Mouse (Mus musculus) lung, embryonic 16.5 days (tissue): Measurements from ENCODE around the gene Ttc3. TPM values are rescaled to one million over a fixed set of nuclear protein-coding genes. Genes with fewer than 3 reads are reported as not detected.

Experiments used
- ATAC-seq: fragments of 200-750 bp; cut with Nextera tagmentation; 2 replicates; pipeline ENCODE4 v1.8.0; 2017; ENCODE audit warnings: low read depth, mild to moderate bottlenecking, moderate library complexity
- H3K27ac ChIP-seq: fragments of 300-500 bp; sonication (generic); 2 replicates; pipeline ENCODE4 v1.5.1; 2014; ENCODE audit warnings: mild to moderate bottlenecking, control low read depth, low read length
- H3K27me3 ChIP-seq: fragments of 300-500 bp; sonication (generic); 2 replicates; pipeline ENCODE4 v1.6.1; 2014; ENCODE audit warnings: low read depth, low read length, mixed read lengths; ENCODE audit not compliant: control insufficient read depth, insufficient read depth
- H3K36me3 ChIP-seq: fragments of 300-500 bp; sonication (generic); 2 replicates; pipeline ENCODE4 v1.6.1; 2014; ENCODE audit warnings: low read length; ENCODE audit not compliant: control insufficient read depth, insufficient read depth
- H3K4me1 ChIP-seq: fragments of 300-500 bp; sonication (generic); replicated peaks from 2 replicates; pipeline ENCODE4 v1.6.1; 2014; ENCODE audit warnings: low read length, mixed read lengths; ENCODE audit not compliant: control insufficient read depth, insufficient read depth
- H3K4me2 ChIP-seq: fragments of 300-500 bp; sonication (generic); 2 replicates; pipeline ENCODE4 v1.6.1; 2014; ENCODE audit warnings: low read depth, low read length, control low read depth
- H3K4me3 ChIP-seq: fragments of 300-500 bp; sonication (generic); 2 replicates; pipeline ENCODE4 v1.5.1; 2014; ENCODE audit warnings: mild to moderate bottlenecking, low read length, control low read depth
- H3K9ac ChIP-seq: fragments of 300-500 bp; sonication (generic); 2 replicates; pipeline ENCODE4 v1.6.1; 2014; ENCODE audit warnings: low read length, control low read depth
- H3K9me3 ChIP-seq: fragments of 300-500 bp; sonication (generic); 2 replicates; pipeline ENCODE4 v1.6.1; 2016; ENCODE audit warnings: low read length; ENCODE audit not compliant: control insufficient read depth
- WGBS: fragments of 180-500 bp; shearing (Covaris S2); extraction: QIAGEN DNeasy Blood & Tissue Kit; methylation state at CpG from one replicate; pipeline ENCODE4 v1.1.7; 2014; 5-methylcytosine and 5-hydroxymethylcytosine counted together
- polyA plus RNA-seq: library from polyadenylated mRNA; unstranded; fragments of >200 nt; fragmentation: Nextera tagmentation; extraction: Ambion mirVana; gene quantifications from 2 replicates; pipeline ENCODE4 v1.2.1, GENCODE M21; 2015

The Ttc3 gene
- polyA plus RNA-seq = 152 and 153 TPM in 2 replicates

DNA sequence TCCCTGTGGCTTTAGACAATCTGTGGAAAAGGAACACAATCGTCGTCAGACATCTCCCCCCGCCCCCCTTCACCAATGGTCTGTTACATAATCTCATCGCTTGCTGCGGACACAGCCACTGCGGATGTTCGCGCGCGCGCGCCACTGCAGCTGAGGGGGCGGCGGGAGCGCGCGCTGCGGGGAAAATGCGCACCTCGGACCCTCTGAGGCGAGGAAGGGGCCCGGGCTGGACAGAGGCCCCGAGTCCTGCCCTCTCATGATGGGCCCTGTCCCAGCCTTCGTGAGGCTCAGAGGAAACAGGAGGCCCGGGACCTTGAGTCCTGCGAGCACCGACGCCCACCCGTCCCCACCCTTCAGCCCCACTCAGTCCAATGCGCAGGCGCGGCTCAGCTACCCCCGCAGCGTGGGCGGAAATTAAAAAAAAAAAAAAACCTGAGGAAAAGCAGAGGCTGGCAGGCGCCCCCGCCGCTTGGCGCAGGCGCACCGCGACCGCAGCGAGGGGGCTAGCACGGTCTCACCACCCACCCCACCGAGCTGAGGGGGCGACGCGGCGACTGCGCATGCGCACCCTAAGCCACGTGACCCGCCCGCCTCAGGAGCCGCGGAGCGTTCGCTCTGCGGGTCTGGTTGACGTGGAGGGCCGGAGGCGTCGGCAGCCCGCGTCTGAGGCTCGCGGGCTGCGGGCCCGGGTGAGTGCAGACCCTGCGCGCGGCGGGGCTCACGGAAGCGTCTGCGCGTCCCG lies at the start of gene Ttc3:
Ttc3 (plus strand) TSS at position 446 of the 742 bp plus-strand sequence.
- Histone ChIP-seq H3K9ac (peak within 1 kb of the TSS; percentile 95), H3K27ac (peak within 1 kb of the TSS; percentile 99), H3K36me3 (no peaks in the 10 kb centered on the region), H3K4me2 (peak within 1 kb of the TSS; percentile 82), H3K9me3 (no peaks in the 10 kb centered on the region), H3K4me3 (peak within 1 kb of the TSS; percentile 93), H3K4me1 (peaks cover 20% of the 10 kb centered on the region), H3K27me3 (no peaks in the 10 kb centered on the region)
- ATAC-seq = peak; percentile 92
- WGBS = under 1% methylated on average over 78 of the region's 79 CpGs

DNA sequence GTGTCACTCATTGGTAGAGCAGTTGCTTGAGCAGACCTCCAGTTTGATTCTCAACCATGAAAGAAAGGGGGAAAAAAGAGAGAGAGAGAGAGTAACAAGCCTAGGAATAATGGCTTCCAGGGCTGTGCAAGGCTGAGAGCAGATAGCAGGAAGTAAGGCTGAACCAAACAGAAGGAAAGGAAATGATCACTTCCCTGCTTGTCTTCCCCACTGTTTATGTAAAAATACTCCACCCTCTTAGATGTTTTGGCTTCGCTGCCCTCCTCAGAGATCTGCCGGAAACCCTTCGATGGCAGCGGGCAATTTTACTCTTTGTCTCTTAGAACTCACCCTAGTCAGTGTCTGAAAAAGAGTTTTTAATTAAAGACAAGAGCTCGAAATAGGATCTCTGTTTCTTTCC lies 46.7 kb upstream of the Ttc3 start:
- peaks cover 6% of the 10 kb centered on the region for H3K27me3 ChIP-seq
- WGBS = 45% methylated on average over 5 of the region's 5 CpGs
- H3K4me2 ChIP-seq = 0 out of 2 replicates have a peak overlapping the region, but pooled peaks have one; percentile 6
- peak overlapping the region; percentile 55; the same call in 1 of the 2 replicates for H3K27ac ChIP-seq
- H3K4me1 ChIP-seq = no peaks in the 10 kb centered on the region; the same call in 1 of the 2 replicates
- no peaks in the 10 kb centered on the region for H3K9me3 ChIP-seq
- H3K9ac ChIP-seq = no peak overlapping the region
- no peaks in the 10 kb centered on the region for H3K36me3 ChIP-seq
- peak; percentile 56; the same call in 1 of the 2 replicates for ATAC-seq
- H3K4me3 ChIP-seq = no peak overlapping the region

DNA sequence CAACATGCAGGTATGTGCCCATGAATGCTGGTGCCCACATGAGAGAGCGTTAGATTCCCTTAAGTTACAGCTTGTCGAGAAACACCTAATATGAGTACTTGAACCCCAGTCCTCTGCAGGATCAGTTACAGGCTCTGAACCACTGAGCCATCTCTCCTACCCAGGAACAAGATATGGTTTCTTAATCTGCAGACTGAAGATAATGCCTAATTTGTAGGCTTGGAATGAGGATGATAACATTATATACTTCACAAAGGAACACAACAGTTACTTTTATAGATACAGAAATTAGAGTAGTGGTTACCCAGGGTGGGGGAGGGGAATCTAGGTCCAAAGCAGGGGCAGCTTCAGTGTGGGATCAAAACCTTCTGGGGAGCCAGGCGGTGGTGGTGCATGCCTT lies 44.4 kb upstream of the Ttc3 start:
- ATAC-seq = no peak
- H3K27ac ChIP-seq = no peak overlapping the region
- H3K27me3 ChIP-seq = peaks cover 6% of the 10 kb centered on the region
- 84% methylated on average over 3 of the region's 3 CpGs for WGBS
- H3K36me3 ChIP-seq = no peaks in the 10 kb centered on the region
- no peaks in the 10 kb centered on the region for H3K9me3 ChIP-seq
- no peak overlapping the region for H3K9ac ChIP-seq
- no peak overlapping the region for H3K4me3 ChIP-seq
- H3K4me1 ChIP-seq = no peaks in the 10 kb centered on the region; the same call in 1 of the 2 replicates
- no peak overlapping the region for H3K4me2 ChIP-seq

DNA sequence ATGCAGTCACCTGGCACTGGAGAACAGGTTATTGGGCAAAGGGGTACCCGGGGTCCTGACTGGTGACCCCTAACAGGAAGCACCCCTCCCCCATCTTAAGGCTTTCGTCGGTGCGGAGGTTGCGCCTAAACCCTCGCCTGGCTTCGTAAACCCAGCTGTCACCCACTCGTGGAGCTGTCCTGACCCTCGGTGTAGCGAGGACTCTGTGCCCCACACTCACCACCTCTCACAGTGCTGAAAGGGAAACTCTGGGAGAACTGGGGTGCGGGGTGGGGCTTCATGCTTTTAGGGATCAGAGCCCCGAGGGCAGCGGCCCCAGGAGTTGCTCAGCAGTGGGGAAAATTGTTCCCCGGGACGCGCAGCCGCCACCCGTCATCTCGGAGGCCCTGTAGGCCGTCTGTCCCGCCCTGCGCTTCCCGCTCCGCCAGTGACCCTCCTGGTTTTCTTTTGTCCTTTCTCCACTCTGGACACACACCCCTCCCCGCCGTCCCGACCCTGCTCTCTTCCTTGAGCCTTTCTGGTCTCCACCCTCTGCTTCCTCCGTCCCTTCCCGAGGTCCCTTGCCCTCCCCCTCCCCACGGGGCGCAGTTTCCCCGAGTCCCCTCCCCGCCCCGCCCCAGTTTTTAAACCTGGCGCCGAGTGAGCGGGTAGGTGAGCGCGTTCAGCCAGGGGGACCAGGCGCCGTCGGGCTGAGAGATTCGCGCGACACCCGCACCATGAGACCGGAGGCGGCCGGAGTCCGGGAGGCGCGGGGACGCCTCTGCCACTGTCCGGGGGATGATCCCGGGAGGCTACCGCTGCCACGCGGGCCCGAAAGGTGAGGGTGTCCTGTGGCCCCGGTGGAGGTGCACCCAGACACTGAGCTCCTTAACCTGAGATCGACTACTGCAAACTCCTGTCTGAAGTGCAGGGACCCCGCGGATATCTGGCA lies 42.4 kb upstream of the Ttc3 start, which contains the start of gene Ripply3:
Ripply3 (plus strand) TSS at position 640 of the 931 bp plus-strand sequence.
- Histone ChIP-seq H3K27me3 (peaks cover 6% of the 10 kb centered on the region), H3K4me3 (peak within 1 kb of the TSS; percentile 65), H3K9ac (peak within 1 kb of the TSS; percentile 71), H3K4me1 (no peaks in the 10 kb centered on the region; the same call in 1 of the 2 replicates), H3K36me3 (no peaks in the 10 kb centered on the region), H3K9me3 (no peaks in the 10 kb centered on the region), H3K27ac (peak within 1 kb of the TSS; percentile 70), H3K4me2 (peak within 1 kb of the TSS; percentile 93)
- 1% methylated on average over 63 of the region's 63 CpGs for WGBS
- peak; percentile 85 for ATAC-seq

DNA sequence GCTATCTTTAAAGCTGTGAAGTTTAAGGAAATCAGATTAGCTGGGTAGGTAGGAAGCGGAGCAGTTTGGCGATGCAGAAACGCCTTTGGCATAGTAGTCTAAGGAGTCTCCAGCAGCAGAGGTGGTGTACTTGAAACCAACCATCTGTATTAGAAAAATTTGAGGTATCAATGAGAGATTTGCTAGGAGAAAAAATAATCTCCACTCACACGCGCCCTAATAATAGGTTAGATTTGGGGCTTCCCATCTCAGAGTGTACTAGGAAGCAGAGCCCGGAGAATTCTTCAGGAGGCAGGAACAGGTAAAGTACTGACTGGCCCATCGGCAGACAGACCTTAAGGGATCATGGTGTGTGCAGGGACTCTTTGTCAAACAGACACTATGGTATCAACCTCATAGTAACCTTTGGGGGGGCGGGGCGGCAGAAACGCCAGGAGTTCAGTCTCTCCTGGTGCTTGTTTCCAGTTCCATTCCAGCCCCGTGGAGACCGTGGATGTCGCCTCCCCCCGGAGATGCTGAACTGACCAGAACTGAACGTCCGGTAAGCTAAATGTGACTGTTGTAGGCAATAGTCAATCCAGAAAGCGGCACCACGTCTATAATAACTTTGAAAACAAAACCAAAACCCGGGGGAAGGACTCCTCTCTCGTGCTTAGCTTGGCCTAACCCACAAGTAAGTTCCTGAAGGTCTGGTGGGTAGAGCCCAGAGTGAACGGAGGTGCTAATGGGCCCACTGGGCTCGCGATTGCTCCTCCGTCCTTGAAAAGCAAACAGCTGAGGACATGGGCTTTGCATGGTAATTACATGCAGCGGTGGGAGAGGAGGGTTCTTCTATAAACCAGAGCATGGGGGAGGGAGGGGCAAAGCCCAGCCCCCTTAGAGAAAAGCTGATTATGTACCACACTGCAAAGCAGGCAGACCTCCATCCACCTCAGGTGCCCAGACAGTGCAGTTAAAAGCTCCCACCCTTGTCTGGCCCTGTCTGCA lies 41.2 kb upstream of the Ttc3 start:
- peak overlapping the region; percentile 71 for H3K9ac ChIP-seq
- 12% methylated on average over 25 of the region's 25 CpGs for WGBS
- H3K4me2 ChIP-seq = peak overlapping the region; percentile 93
- H3K4me3 ChIP-seq = peak overlapping the region; percentile 65
- H3K4me1 ChIP-seq = no peaks in the 10 kb centered on the region; the same call in 1 of the 2 replicates
- ATAC-seq = no peak
- no peak overlapping the region for H3K27ac ChIP-seq
- peaks cover 6% of the 10 kb centered on the region for H3K27me3 ChIP-seq
- no peaks in the 10 kb centered on the region for H3K36me3 ChIP-seq
- no peaks in the 10 kb centered on the region for H3K9me3 ChIP-seq

DNA sequence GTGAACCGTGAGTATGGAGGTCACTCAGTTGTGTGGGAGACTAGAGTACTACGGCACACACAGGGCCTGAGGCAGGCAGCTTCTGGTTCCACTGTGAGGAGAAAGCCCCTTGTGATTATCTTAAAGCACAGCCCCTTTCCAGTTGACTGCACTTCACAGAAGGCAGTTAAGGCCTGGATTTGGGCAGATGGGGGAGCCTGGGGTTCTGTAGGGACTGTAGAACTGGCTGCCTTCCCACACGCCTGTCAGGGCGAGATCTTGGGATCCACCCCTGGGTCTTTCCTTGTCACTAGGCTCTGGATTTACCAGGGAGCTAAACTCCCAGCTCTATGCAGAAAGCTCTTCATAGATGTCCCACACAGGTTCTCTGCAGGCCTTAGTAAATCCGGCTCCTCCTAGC lies 40.0 kb upstream of the Ttc3 start:
- no peak for ATAC-seq
- 86% methylated on average over 5 of the region's 5 CpGs for WGBS
- H3K27me3 ChIP-seq = peaks cover 6% of the 10 kb centered on the region
- no peak overlapping the region for H3K9ac ChIP-seq
- no peak overlapping the region for H3K27ac ChIP-seq
- H3K4me3 ChIP-seq = no peak overlapping the region
- no peaks in the 10 kb centered on the region for H3K9me3 ChIP-seq
- no peak overlapping the region for H3K4me2 ChIP-seq
- no peaks in the 10 kb centered on the region; the same call in 1 of the 2 replicates for H3K4me1 ChIP-seq
- H3K36me3 ChIP-seq = no peaks in the 10 kb centered on the region

DNA sequence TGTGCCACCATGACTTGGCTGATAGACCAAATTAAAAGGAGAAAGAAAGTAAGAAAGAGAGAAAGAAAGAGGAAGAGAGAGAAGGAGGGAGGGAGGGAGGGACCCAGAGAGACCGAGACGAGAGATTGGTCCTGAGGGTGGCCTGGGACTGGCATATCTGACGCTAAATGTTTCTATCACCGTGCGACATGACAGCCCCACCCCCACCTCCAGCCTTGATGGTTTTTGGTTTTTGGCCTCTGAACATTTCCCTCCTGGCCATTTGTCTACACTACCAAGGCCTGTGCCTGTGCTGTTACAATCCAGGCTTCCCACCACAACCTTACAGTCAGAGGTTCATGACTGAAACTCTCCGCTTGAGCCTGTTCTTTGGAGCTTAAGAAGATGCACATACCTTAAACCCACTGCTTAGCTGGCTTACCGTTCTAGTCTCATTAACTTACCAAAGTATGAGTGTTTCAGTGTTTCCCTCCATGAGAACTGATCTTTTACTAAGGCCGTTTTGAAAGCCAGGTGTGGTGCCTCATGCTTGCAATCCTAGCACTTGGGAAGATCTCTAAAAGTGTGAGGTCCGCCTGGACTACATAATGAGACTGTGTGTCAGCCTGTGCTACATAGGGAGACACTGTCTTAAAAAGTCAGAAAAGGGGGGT lies 39.1 kb upstream of the Ttc3 start:
- H3K27me3 ChIP-seq = peaks cover 6% of the 10 kb centered on the region
- no peak for ATAC-seq
- no peaks in the 10 kb centered on the region for H3K36me3 ChIP-seq
- H3K4me3 ChIP-seq = no peak overlapping the region
- no peak overlapping the region for H3K9ac ChIP-seq
- 75% methylated on average over 9 of the region's 9 CpGs for WGBS
- no peaks in the 10 kb centered on the region for H3K9me3 ChIP-seq
- H3K4me2 ChIP-seq = no peak overlapping the region
- no peaks in the 10 kb centered on the region; the same call in 1 of the 2 replicates for H3K4me1 ChIP-seq
- no peak overlapping the region for H3K27ac ChIP-seq

DNA sequence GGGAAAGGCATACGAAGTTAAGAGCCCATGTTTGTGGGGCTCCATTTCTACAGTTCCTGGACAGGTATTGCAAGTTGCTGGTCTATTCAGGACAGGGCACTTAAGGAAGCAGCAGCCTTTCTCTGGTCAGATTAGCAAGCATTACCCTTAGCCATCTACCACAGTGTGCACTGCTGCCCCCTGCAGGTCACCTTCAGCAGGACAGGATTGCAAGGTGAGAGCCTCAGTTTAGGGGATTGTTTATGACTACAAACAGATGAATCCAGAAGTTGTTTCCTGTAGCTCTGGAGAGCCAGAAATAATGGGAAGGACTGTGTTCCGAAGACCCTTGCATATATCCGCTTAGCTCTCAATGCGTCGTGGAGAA lies 38.5 kb upstream of the Ttc3 start:
- H3K4me2 ChIP-seq = no peak overlapping the region
- H3K4me3 ChIP-seq = no peak overlapping the region
- no peak overlapping the region for H3K9ac ChIP-seq
- H3K4me1 ChIP-seq = no peaks in the 10 kb centered on the region; the same call in 1 of the 2 replicates
- no peaks in the 10 kb centered on the region for H3K36me3 ChIP-seq
- whole genome bisulfite sequencing = 64% methylated on average over 5 of the region's 5 CpGs
- H3K27ac ChIP-seq = no peak overlapping the region
- no peak for ATAC-seq
- peaks cover 5% of the 10 kb centered on the region for H3K27me3 ChIP-seq
- H3K9me3 ChIP-seq = no peaks in the 10 kb centered on the region
